Mouse (Mus musculus) myocyte (in vitro differentiated cells): ENCODE measurements around the gene Camta1. TPM values are rescaled to one million over a fixed set of nuclear protein-coding genes. Genes with fewer than 3 reads are reported as not detected.

Experiments used
- H3K27me3 ChIP-seq: one replicate; pipeline ENCODE4 v1.6.1; 2011; ENCODE audit not compliant: control insufficient read depth, insufficient read depth, insufficient read length
- H3K36me3 ChIP-seq: one replicate; pipeline ENCODE4 v1.6.1; 2011; ENCODE audit not compliant: control insufficient read depth, insufficient read depth
- H3K4me2 ChIP-seq: one replicate; pipeline ENCODE4 v1.6.1; 2011; ENCODE audit warnings: low read depth, control low read depth
- H3K4me3 ChIP-seq: one replicate; pipeline ENCODE4 v1.5.1; 2011; ENCODE audit warnings: mild to moderate bottlenecking, control low read depth, moderate library complexity
- H3K79me2 ChIP-seq: one replicate; pipeline ENCODE4 v1.6.1; 2011; ENCODE audit not compliant: control insufficient read depth, insufficient read depth
- H3ac ChIP-seq: one replicate; pipeline ENCODE4 v1.6.1; 2011; ENCODE audit not compliant: control insufficient read depth, insufficient read length
- CEBPB ChIP-seq: IDR thresholded peaks from 2 replicates; pipeline ENCODE4 v1.6.1; 2011; ENCODE audit warnings: mild to moderate bottlenecking, moderate library complexity; ENCODE audit not compliant: poor library complexity, insufficient read depth, severe bottlenecking
- E2F4 ChIP-seq: IDR thresholded peaks from one replicate; pipeline ENCODE4 v1.6.1; 2011; ENCODE audit warnings: mild to moderate bottlenecking, control low read depth, moderate library complexity; ENCODE audit not compliant: insufficient read depth
- MAX ChIP-seq: IDR thresholded peaks from one replicate; pipeline ENCODE4 v1.6.1; 2011; ENCODE audit warnings: low read depth, mild to moderate bottlenecking, control low read depth
- MYOD1 ChIP-seq, 3 experiments: IDR thresholded peaks; one replicate each; pipeline ENCODE4 v1.6.1; 2011; ENCODE audit warnings: control low read depth in 2 of 3, low read depth in 2 of 3, mild to moderate bottlenecking in 2 of 3, moderate library complexity in 1 of 3; ENCODE audit not compliant: insufficient read length in 2 of 3, control insufficient read depth in 1 of 3
- MYOG ChIP-seq, 3 experiments: IDR thresholded peaks; one replicate each; pipeline ENCODE4 v1.6.1; 2011; ENCODE audit warnings: control low read depth in 2 of 3, low read depth in 2 of 3, mild to moderate bottlenecking in 2 of 3; ENCODE audit not compliant: insufficient read length in 2 of 3, control insufficient read depth in 1 of 3, insufficient read depth in 1 of 3
- POLR2A ChIP-seq: IDR thresholded peaks from one replicate; pipeline ENCODE4 v1.6.1; 2011; ENCODE audit warnings: low read depth, mild to moderate bottlenecking, control low read depth, moderate library complexity; ENCODE audit not compliant: insufficient read length
- POLR2AphosphoS2 ChIP-seq: IDR thresholded peaks from one replicate; pipeline ENCODE4 v1.6.1; 2011; ENCODE audit warnings: low read depth, control low read depth; ENCODE audit not compliant: insufficient read length
- REST ChIP-seq: IDR thresholded peaks from one replicate; pipeline ENCODE4 v1.6.1; 2011; ENCODE audit warnings: mild to moderate bottlenecking, control low read depth, moderate library complexity; ENCODE audit not compliant: insufficient read depth, insufficient read length
- SRF ChIP-seq: IDR thresholded peaks from one replicate; pipeline ENCODE4 v1.6.1; 2011; ENCODE audit warnings: low read depth; ENCODE audit not compliant: control insufficient read depth, insufficient read length
- TCF12 ChIP-seq: IDR thresholded peaks from one replicate; pipeline ENCODE4 v1.6.1; 2011; ENCODE audit warnings: mild to moderate bottlenecking, control low read depth; ENCODE audit not compliant: poor library complexity, insufficient read depth, severe bottlenecking
- TCF3 ChIP-seq: IDR thresholded peaks from one replicate; pipeline ENCODE4 v1.6.1; 2011; ENCODE audit warnings: low read depth, control low read depth; ENCODE audit not compliant: insufficient read length
- USF1 ChIP-seq: IDR thresholded peaks from one replicate; pipeline ENCODE4 v1.6.1; 2011; ENCODE audit warnings: low read depth, mild to moderate bottlenecking, control low read depth, moderate library complexity
- polyA plus RNA-seq: library from polyadenylated mRNA; unstranded; fragments of >200 nt; fragmentation: generic; extraction: Trizol; gene quantifications from one replicate; pipeline ENCODE4 v1.2.1, GENCODE M21; 2012; ENCODE audit warnings: missing spikeins

Camta1 gene
- polyA plus RNA-seq, 1 experiment: 40.6 TPM

DNA sequence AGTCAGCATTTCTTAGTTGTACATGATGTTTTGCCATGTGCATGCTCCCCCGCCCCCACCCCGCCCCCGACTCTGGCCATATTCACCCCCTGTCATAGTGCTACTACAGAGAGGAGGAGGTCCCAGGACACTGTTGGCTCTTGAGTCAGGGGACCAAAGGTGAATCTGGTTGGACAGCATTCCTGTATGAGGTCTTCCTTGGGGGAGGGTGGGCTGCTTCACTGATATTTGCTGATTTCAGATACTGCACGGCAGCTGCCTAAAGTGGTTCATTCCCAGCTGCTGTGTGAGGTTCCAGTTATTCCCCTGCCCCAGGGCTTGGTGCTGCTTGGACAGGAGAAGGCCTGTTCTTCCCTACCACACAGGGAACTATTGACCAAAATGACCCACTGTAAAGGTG lies 973.2 kb downstream of the Camta1 start:
- no peak overlapping the region for H3ac ChIP-seq
- H3K27me3 ChIP-seq: no peaks in the 10 kb centered on the region
- no peak overlapping the region for H3K4me2 ChIP-seq
- no peaks in the 10 kb centered on the region for H3K79me2 ChIP-seq
- H3K4me3 ChIP-seq: no peak overlapping the region
- H3K36me3 ChIP-seq: no peaks in the 10 kb centered on the region
- no peak for TF ChIP-seq POLR2AphosphoS2
- no peak for TF ChIP-seq TCF3
- TF ChIP-seq TCF12: no peak
- no peak for TF ChIP-seq MYOG (IDR thresholded peaks at IDR 0.05; ENCODE audit: control insufficient read depth in 1 of 3, insufficient read depth in 1 of 3, insufficient read length in 2 of 3, low read depth in 2 of 3)
- TF ChIP-seq MAX: no peak
- TF ChIP-seq USF1: no peak
- TF ChIP-seq SRF: no peak
- TF ChIP-seq POLR2A: no peak
- TF ChIP-seq REST: no peak
- no peak for TF ChIP-seq CEBPB
- TF ChIP-seq E2F4: no peak
- TF ChIP-seq MYOD1 (IDR thresholded peaks at IDR 0.05; ENCODE audit: control insufficient read depth in 1 of 3, insufficient read length in 2 of 3, low read depth in 2 of 3): no peak

DNA sequence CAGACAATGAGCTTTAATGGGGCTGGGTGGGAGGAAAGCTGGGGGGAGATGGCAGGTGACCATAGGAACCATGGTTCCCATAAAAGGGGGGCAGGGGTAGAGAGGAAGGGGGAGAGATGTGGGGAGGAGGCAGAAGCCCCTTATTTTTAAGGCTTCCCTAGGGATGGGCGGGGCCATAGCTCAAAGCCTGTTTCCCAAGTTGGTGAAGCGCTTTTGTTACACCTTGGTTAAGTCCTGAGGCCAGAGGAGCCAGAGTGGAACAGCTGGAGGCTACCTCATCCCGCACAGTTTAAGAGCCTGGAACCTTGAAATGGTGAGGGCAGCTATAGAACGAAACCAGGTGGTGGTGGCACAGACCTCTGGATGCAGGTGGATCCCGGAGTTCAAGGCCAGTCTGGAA lies 973.8 kb downstream of the Camta1 start:
- Histone ChIP-seq H3K36me3 (no peaks in the 10 kb centered on the region), H3ac (no peak overlapping the region), H3K4me2 (no peak overlapping the region), H3K4me3 (no peak overlapping the region), H3K79me2 (no peaks in the 10 kb centered on the region), H3K27me3 (no peaks in the 10 kb centered on the region)
- TF ChIP-seq E2F4 (no peak), CEBPB (no peak), USF1 (no peak), TCF3 (no peak), REST (no peak), TCF12 (no peak), POLR2A (no peak)

DNA sequence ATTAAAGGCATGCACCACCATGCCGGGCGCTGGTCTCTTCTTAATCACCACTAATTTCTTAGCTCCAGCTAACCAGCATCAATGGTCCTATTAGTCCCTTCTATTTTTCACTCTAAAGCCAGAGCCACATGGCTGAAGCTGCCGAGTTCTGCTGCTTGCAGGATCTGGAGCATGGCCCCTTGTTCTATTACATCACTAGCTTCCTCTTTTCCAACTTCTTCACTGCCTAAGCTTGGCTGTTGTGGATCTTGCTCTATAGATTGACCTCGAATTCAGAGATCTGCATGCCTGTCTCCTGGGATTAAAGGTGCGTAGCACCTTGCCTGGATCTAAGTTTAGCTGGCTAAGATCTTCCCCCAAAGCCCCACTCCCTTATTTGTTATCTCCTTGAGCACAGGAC lies 979.0 kb downstream of the Camta1 start:
- no peaks in the 10 kb centered on the region for H3K36me3 ChIP-seq
- no peaks in the 10 kb centered on the region for H3K27me3 ChIP-seq
- H3K4me2 ChIP-seq: no peak overlapping the region
- no peak overlapping the region for H3K4me3 ChIP-seq
- H3K79me2 ChIP-seq: no peaks in the 10 kb centered on the region
- no peak for TF ChIP-seq USF1
- TF ChIP-seq MYOD1 (IDR thresholded peaks at IDR 0.05; ENCODE audit: control insufficient read depth in 1 of 3, insufficient read length in 2 of 3, low read depth in 2 of 3): no peak
- TF ChIP-seq POLR2A: no peak
- no peak for TF ChIP-seq E2F4
- no peak for TF ChIP-seq TCF3
- no peak for TF ChIP-seq MAX
- TF ChIP-seq TCF12: no peak
- no peak for TF ChIP-seq MYOG (IDR thresholded peaks at IDR 0.05; ENCODE audit: control insufficient read depth in 1 of 3, insufficient read depth in 1 of 3, insufficient read length in 2 of 3, low read depth in 2 of 3)
- TF ChIP-seq REST: no peak
- no peak for TF ChIP-seq SRF
- TF ChIP-seq CEBPB: no peak
- H3ac ChIP-seq: no peak overlapping the region

DNA sequence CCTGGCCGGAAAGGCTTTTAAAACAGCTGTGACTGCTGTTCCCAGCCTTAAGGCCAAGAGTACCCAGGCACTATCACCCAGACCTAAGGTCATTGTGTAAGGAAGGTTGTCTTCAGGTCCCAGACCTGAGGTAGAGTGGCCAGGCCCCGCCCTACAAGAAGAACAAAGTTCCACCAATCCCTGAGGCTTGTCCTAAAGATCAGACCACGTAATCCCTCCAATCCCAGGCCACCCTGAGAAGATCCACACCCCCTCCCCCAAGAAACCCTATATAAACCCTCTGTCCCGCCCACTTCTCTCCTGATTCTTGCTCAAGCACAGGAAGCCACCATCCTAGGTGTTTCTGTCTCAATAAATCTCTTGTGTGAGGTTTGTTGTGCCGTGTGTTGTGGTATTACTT lies 981.3 kb downstream of the Camta1 start:
- Histone ChIP-seq H3K4me3 (no peak overlapping the region), H3K4me2 (no peak overlapping the region), H3K36me3 (no peaks in the 10 kb centered on the region), H3ac (no peak overlapping the region), H3K27me3 (no peaks in the 10 kb centered on the region), H3K79me2 (no peaks in the 10 kb centered on the region)
- no peak for TF ChIP-seq TCF3
- TF ChIP-seq MYOD1 (IDR thresholded peaks at IDR 0.05; ENCODE audit: control insufficient read depth in 1 of 3, insufficient read length in 2 of 3, low read depth in 2 of 3): no peak
- no peak for TF ChIP-seq SRF
- TF ChIP-seq POLR2A: no peak
- TF ChIP-seq MYOG (IDR thresholded peaks at IDR 0.05; ENCODE audit: control insufficient read depth in 1 of 3, insufficient read depth in 1 of 3, insufficient read length in 2 of 3, low read depth in 2 of 3): no peak
- no peak for TF ChIP-seq POLR2AphosphoS2
- TF ChIP-seq CEBPB: no peak

DNA sequence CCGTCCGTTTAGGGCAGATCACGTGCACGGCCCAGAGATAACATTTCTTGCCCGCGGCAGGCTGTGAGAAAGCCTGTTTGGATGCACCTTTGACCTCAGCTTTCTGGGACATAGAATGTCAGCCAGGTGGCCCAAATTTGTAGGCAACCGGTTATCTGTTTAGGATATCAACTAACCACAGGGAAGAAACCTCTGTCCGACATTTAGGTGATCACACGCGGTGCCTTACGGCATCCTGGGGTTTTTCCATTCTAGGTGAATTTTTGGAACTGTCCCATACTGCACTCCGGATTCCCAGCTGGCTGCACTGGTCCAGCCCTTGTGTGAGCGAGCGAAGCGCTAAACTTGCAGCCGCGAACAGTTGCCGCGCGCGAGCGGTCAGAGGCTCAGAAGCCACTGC lies 982.0 kb downstream of the Camta1 start:
- no peaks in the 10 kb centered on the region for H3K79me2 ChIP-seq
- no peaks in the 10 kb centered on the region for H3K36me3 ChIP-seq
- no peaks in the 10 kb centered on the region for H3K27me3 ChIP-seq
- TF ChIP-seq REST (no peak), USF1 (no peak), E2F4 (no peak), POLR2A (no peak), MYOD1 (IDR thresholded peaks at IDR 0.05; ENCODE audit: control insufficient read depth in 1 of 3, insufficient read length in 2 of 3, low read depth in 2 of 3) (no peak), CEBPB (no peak), MYOG (IDR thresholded peaks at IDR 0.05; ENCODE audit: control insufficient read depth in 1 of 3, insufficient read depth in 1 of 3, insufficient read length in 2 of 3, low read depth in 2 of 3) (no peak), POLR2AphosphoS2 (no peak), TCF3 (no peak), TCF12 (no peak)
- H3K4me2 ChIP-seq: no peak overlapping the region
- no peak overlapping the region for H3ac ChIP-seq
- H3K4me3 ChIP-seq: no peak overlapping the region
